Mouse (Mus musculus): ENCODE results near the gene Olfr585. TPM values are rescaled to one million over a fixed set of nuclear protein-coding genes. Genes with fewer than 3 reads are reported as not detected.

The Olfr585 gene
- polyA plus RNA-seq (2012; rRNA removed), result not detected in 2 replicates

DNA sequence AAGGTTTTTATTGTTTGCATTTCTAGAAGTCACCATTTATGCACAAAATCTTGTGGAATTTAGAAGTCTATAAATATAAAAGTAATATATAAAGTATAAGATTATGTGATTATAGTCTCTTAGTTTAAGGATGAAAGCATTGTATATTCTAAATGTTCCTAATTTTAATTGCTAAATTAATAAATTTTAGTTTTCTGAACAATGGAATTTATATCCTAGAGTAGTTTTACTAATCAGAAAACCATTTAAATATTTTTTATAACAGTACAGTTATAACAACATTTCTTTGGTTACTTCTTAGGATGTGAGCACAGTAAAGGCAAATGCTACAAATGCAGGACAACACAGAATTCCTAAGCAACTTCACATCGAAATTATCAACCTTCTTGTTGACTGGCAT, at the start of gene Olfr585:
Olfr585 (plus strand) TSS at position 301 of the 400 bp plus-strand sequence.
- no peak for TF ChIP-seq CTCF (IDR thresholded peaks at IDR 0.05; ENCODE audit: extremely low read depth, insufficient read length, insufficient replicate concordance, low read depth, low read length)
- no peak for TF ChIP-seq POLR2A (IDR thresholded peaks at IDR 0.05; ENCODE audit: low read depth, low read length)
- Histone ChIP-seq H3K36me3 (ENCODE audit: control insufficient read depth, insufficient read depth, low read length) (no peaks in the 10 kb centered on the region), H3K4me3 (ENCODE audit: low read depth, low read length) (no peak within 1 kb of the TSS), H3K27me3 (ENCODE audit: control insufficient read depth, insufficient read depth, low read length) (no peaks in the 10 kb centered on the region), H3K27ac (ENCODE audit: insufficient read depth, low read depth, low read length) (no peak within 1 kb of the TSS), H3K4me1 (ENCODE audit: control insufficient read depth, insufficient read depth, insufficient read length, low read length) (no peaks in the 10 kb centered on the region)
- 75% methylated on average over 1 of the region's 1 CpGs for WGBS

DNA sequence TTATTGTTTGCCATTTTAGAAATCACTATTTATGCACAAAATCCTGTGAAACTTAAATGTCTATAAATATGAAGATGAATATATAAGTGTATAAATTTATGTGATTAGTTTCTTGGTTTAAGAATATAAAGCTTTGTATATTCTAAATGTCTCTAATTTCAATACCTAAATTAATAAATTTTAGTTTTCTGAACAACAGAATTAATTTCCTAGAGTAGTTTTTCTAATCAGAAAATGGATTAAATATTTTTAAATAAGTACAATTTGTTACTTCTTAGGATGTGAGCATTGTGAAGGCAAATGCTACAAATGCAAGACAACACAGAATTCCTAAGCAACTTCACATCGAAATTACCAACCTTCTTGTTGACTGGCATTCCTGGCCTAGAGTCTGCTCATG, 46.5 kb upstream of the Olfr585 start, which contains the start of gene Olfr583:
Olfr583 (plus strand) TSS at position 301 of the 400 bp plus-strand sequence.
- Histone ChIP-seq H3K27me3 (ENCODE audit: control insufficient read depth, insufficient read depth, low read length) (no peaks in the 10 kb centered on the region), H3K27ac (ENCODE audit: insufficient read depth, low read depth, low read length) (no peak within 1 kb of the TSS), H3K4me3 (ENCODE audit: low read depth, low read length) (no peak within 1 kb of the TSS), H3K36me3 (ENCODE audit: control insufficient read depth, insufficient read depth, low read length) (no peaks in the 10 kb centered on the region), H3K4me1 (ENCODE audit: control insufficient read depth, insufficient read depth, insufficient read length, low read length) (no peaks in the 10 kb centered on the region)
- TF ChIP-seq POLR2A (IDR thresholded peaks at IDR 0.05; ENCODE audit: low read depth, low read length) (no peak), CTCF (IDR thresholded peaks at IDR 0.05; ENCODE audit: extremely low read depth, insufficient read length, insufficient replicate concordance, low read depth, low read length) (no peak)
- 77% methylated on average over 1 of the region's 1 CpGs for WGBS

DNA sequence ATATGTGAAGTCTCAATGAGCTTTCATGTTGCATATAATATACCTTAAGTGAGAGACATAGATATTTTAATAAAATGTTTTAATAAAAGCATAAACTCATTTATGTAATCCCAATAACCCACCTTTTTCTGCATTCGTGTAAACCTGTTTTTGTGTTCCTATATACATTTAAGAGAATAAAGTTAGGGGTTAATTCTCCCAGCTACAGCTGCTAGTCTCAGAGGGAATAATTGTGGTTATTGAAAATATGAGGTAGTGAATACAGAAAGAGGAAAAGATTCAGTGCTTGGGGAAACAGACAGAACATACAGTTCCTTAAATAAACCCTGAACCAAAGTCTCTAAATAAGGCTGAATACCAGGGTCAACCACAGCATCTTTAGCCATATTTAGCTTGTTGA, 15.9 kb upstream of the Olfr585 start, which contains the start of gene Olfr584:
Olfr584 (plus strand) TSS at position 301 of the 400 bp plus-strand sequence.
- Histone ChIP-seq H3K27ac (ENCODE audit: insufficient read depth, low read depth, low read length) (no peak within 1 kb of the TSS), H3K4me1 (ENCODE audit: control insufficient read depth, insufficient read depth, insufficient read length, low read length) (no peaks in the 10 kb centered on the region), H3K27me3 (ENCODE audit: control insufficient read depth, insufficient read depth, low read length) (no peaks in the 10 kb centered on the region), H3K36me3 (ENCODE audit: control insufficient read depth, insufficient read depth, low read length) (no peaks in the 10 kb centered on the region), H3K4me3 (ENCODE audit: low read depth, low read length) (no peak within 1 kb of the TSS)
- WGBS, result 84% methylated on average over 1 of the region's 1 CpGs
- TF ChIP-seq POLR2A (IDR thresholded peaks at IDR 0.05; ENCODE audit: low read depth, low read length) (no peak), CTCF (IDR thresholded peaks at IDR 0.05; ENCODE audit: extremely low read depth, insufficient read length, insufficient replicate concordance, low read depth, low read length) (no peak)

DNA sequence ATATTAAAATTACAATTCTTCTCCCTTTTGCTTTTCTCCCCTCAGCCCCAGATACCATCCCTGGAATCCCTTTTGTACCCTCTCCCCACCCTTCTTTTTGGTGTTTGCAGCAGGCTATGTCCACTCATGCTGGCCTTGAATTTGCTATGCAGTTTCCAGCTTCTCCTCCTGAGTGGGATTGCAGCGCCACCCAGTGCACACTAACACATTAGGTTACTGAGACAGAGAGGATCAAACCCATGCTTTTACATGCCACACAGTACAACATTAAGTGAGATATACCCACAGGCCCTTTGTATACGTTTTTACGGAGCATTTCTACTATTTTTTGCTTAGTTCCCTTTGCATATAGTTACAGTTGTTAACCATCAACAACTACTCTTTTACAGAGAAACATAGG, 21.9 kb downstream of the Olfr585 start:
- no peak overlapping the region for H3K4me3 ChIP-seq (ENCODE audit: low read depth, low read length)
- no peaks in the 10 kb centered on the region for H3K27me3 ChIP-seq (ENCODE audit: control insufficient read depth, insufficient read depth, low read length)
- 45% methylated on average over 3 of the region's 3 CpGs for WGBS
- no peak overlapping the region for H3K27ac ChIP-seq (ENCODE audit: insufficient read depth, low read depth, low read length)
- H3K4me1 ChIP-seq (ENCODE audit: control insufficient read depth, insufficient read depth, insufficient read length, low read length), result no peaks in the 10 kb centered on the region
- TF ChIP-seq POLR2A (IDR thresholded peaks at IDR 0.05; ENCODE audit: low read depth, low read length), result no peak
- no peak for TF ChIP-seq CTCF (IDR thresholded peaks at IDR 0.05; ENCODE audit: extremely low read depth, insufficient read length, insufficient replicate concordance, low read depth, low read length)
- no peaks in the 10 kb centered on the region for H3K36me3 ChIP-seq (ENCODE audit: control insufficient read depth, insufficient read depth, low read length)

DNA sequence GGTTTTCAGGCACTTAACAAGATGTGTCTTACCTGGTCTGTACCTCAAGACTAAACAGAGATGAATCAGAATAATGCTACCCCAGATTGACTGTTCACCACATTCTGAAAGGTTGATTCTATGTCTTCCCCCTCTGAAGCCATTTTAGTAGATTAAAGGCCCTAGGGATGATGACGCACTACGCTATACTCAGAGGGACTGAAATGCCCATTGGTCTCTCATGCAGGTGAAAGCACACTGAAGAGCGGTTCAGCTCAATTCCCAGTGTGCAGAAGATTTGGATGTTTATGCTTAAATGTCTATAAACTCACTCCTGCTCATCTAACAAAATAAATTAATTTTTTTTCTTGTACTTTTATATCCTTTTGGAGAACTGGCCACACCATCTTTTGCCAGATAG, 28.0 kb downstream of the Olfr585 start, which contains the start of gene Olfr586:
Olfr586 (minus strand) TSS at position 101 of the 400 bp plus-strand sequence.
- no peak for TF ChIP-seq POLR2A (IDR thresholded peaks at IDR 0.05; ENCODE audit: low read depth, low read length)
- no peak for TF ChIP-seq CTCF (IDR thresholded peaks at IDR 0.05; ENCODE audit: extremely low read depth, insufficient read length, insufficient replicate concordance, low read depth, low read length)
- Histone ChIP-seq H3K36me3 (ENCODE audit: control insufficient read depth, insufficient read depth, low read length) (no peaks in the 10 kb centered on the region), H3K27ac (ENCODE audit: insufficient read depth, low read depth, low read length) (no peak within 1 kb of the TSS), H3K4me3 (ENCODE audit: low read depth, low read length) (no peak within 1 kb of the TSS), H3K27me3 (ENCODE audit: control insufficient read depth, insufficient read depth, low read length) (no peaks in the 10 kb centered on the region), H3K4me1 (ENCODE audit: control insufficient read depth, insufficient read depth, insufficient read length, low read length) (no peaks in the 10 kb centered on the region)
- 93% methylated on average over 3 of the region's 3 CpGs for WGBS

DNA sequence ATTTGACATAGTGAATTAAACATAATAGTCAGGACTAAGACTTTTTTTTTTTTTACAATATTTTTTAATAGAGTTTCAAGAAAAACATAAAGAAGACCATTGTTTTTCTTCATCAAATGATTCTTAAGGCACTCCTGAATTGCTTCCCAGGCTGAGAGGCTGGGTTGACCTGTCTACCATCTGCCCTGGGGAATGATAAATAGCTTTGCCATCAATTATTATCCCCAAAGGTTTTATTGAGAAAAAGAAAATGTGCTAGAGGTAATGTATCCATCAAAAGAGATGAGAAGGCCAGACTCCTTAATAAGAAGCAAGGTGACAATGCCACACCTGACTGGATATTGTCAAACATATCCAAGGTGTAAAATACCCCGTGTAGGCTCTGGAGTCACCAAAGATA, 43.1 kb downstream of the Olfr585 start, which contains the start of gene Olfr588-ps1:
Olfr588-ps1 (plus strand) TSS at position 301 of the 400 bp plus-strand sequence.
- Histone ChIP-seq H3K36me3 (ENCODE audit: control insufficient read depth, insufficient read depth, low read length) (no peaks in the 10 kb centered on the region), H3K27me3 (ENCODE audit: control insufficient read depth, insufficient read depth, low read length) (no peaks in the 10 kb centered on the region), H3K4me1 (ENCODE audit: control insufficient read depth, insufficient read depth, insufficient read length, low read length) (no peaks in the 10 kb centered on the region), H3K27ac (ENCODE audit: insufficient read depth, low read depth, low read length) (no peak within 1 kb of the TSS), H3K4me3 (ENCODE audit: low read depth, low read length) (no peak within 1 kb of the TSS)
- TF ChIP-seq CTCF (IDR thresholded peaks at IDR 0.05; ENCODE audit: extremely low read depth, insufficient read length, insufficient replicate concordance, low read depth, low read length) (no peak), POLR2A (IDR thresholded peaks at IDR 0.05; ENCODE audit: low read depth, low read length) (no peak)
- WGBS, result 77% methylated on average over 1 of the region's 1 CpGs

Other genes with a start within 250 kb of the Olfr585 start
- not detected in 2 replicates for gene Olfr566, start 239.0 kb upstream of the Olfr585 start, polyA plus RNA-seq (2012; rRNA removed)
- not detected in 2 replicates for gene Olfr568, start 220.6 kb upstream of the Olfr585 start, polyA plus RNA-seq (2012; rRNA removed)
- gene Olfr569, start 206.8 kb upstream of the Olfr585 start, polyA plus RNA-seq (2012; rRNA removed), result not detected in 2 replicates
- not detected in 2 replicates for gene Olfr570, start 203.1 kb upstream of the Olfr585 start, polyA plus RNA-seq (2012; rRNA removed)
- not detected in 2 replicates for gene Olfr571, start 180.2 kb upstream of the Olfr585 start, polyA plus RNA-seq (2012; rRNA removed)
- gene Olfr572, start 173.3 kb upstream of the Olfr585 start, polyA plus RNA-seq (2012; rRNA removed), result not detected in 2 replicates
- not detected in 2 replicates for gene Olfr573-ps1, start 155.1 kb upstream of the Olfr585 start, polyA plus RNA-seq (2012; rRNA removed)
- not detected in 2 replicates for gene Olfr574, start 149.3 kb upstream of the Olfr585 start, polyA plus RNA-seq (2012; rRNA removed)
- not detected in 2 replicates for gene Olfr575, start 138.9 kb upstream of the Olfr585 start, polyA plus RNA-seq (2012; rRNA removed)
- not detected in 2 replicates for gene Olfr576, start 135.1 kb upstream of the Olfr585 start, polyA plus RNA-seq (2012; rRNA removed)
- gene Olfr577, start 121.8 kb upstream of the Olfr585 start, polyA plus RNA-seq (2012; rRNA removed), result not detected in 2 replicates
- gene Olfr578, start 108.4 kb upstream of the Olfr585 start, polyA plus RNA-seq (2012; rRNA removed), result not detected in 2 replicates
- not detected in 2 replicates for gene Olfr582, start 59.7 kb upstream of the Olfr585 start, polyA plus RNA-seq (2012; rRNA removed)
- gene Olfr583, start 46.4 kb upstream of the Olfr585 start, polyA plus RNA-seq (2012; rRNA removed), result not detected in 2 replicates
- gene Olfr584, start 15.8 kb upstream of the Olfr585 start, polyA plus RNA-seq (2012; rRNA removed), result not detected in 2 replicates
- not detected in 2 replicates for gene Olfr586, start 27.9 kb downstream of the Olfr585 start, polyA plus RNA-seq (2012; rRNA removed)
- gene Olfr588-ps1, start 43.2 kb downstream of the Olfr585 start, polyA plus RNA-seq (2012; rRNA removed), result not detected in 2 replicates
- gene Olfr589, start 58.6 kb downstream of the Olfr585 start, polyA plus RNA-seq (2012; rRNA removed), result not detected in 2 replicates
- gene Olfr591, start 80.6 kb downstream of the Olfr585 start, polyA plus RNA-seq (2012; rRNA removed), result not detected in 2 replicates
- not detected in 2 replicates for gene Olfr592, start 87.1 kb downstream of the Olfr585 start, polyA plus RNA-seq (2012; rRNA removed)
- not detected in 2 replicates for gene Olfr593, start 114.1 kb downstream of the Olfr585 start, polyA plus RNA-seq (2012; rRNA removed)
- gene Olfr594, start 119.3 kb downstream of the Olfr585 start, polyA plus RNA-seq (2012; rRNA removed), result not detected in 2 replicates
- not detected in 2 replicates for gene Usp17ld, start 154.8 kb downstream of the Olfr585 start, polyA plus RNA-seq (2012; rRNA removed)
- not detected in 2 replicates for gene Olfr596, start 207.9 kb downstream of the Olfr585 start, polyA plus RNA-seq (2012; rRNA removed)
- not detected in 2 replicates for gene Olfr597, start 218.6 kb downstream of the Olfr585 start, polyA plus RNA-seq (2012; rRNA removed)
- not detected in 2 replicates for gene Olfr598, start 225.8 kb downstream of the Olfr585 start, polyA plus RNA-seq (2012; rRNA removed)
- not detected in 2 replicates for gene Olfr599, start 238.2 kb downstream of the Olfr585 start, polyA plus RNA-seq (2012; rRNA removed)